7 mouse cellular contexts compared by ENCODE assay signal in the genomic region with DNA sequence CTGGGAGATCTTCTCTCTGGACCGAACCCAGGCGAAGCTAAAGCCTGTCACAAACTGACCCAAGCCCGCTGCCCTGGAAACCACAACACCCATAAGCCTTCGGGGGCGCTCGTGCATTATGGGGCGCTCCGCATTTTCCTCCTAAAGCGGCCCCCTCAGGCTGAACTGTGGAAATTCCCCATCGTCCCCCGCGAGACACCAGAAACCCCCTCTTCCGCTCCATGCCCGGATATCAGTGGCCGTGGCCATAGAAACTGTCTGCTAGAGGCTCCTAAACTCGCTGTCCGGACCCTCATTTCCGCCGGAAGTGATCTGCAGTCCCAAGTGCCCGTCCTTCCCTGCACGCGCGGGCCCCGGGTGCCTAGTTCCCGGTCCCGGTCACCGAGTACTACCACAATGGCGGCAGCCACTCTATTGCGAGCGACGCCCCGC. TPM values are rescaled to one million over a fixed set of nuclear protein-coding genes. Genes with fewer than 3 reads are reported as not detected.
A peak's percentile ranks its signal among the peaks of the same experiment; 100 is the strongest.
DNase-seq lines count a peak whose midpoint lies in the region; ATAC-seq lines count a peak whose summit lies in the region.

A gene (plus strand): TSS at position 310 of the 432 bp plus-strand sequence.

- no peaks in the 10 kb centered on the region for H3K27me3 ChIP-seq in intestine, embryonic 16.5 days (replicated peaks; ENCODE audit: control insufficient read depth, insufficient read depth, low read length)
- H3K27me3 ChIP-seq in midbrain, embryonic 11.5 days (ENCODE audit: control insufficient read depth, insufficient read depth, low read length), result no peaks in the 10 kb centered on the region

- H3K9me3 ChIP-seq in intestine, embryonic 16.5 days (ENCODE audit: control insufficient read depth, low read length), result no peaks in the 10 kb centered on the region
- no peaks in the 10 kb centered on the region for H3K9me3 ChIP-seq in midbrain, embryonic 11.5 days (ENCODE audit: control insufficient read depth, low read length)

- ATAC-seq in intestine, embryonic 16.5 days, result peak; percentile 91
- ATAC-seq in midbrain, embryonic 11.5 days (ENCODE audit: low FRiP score), result peak; percentile 94

- intact Hi-C loops in gastrocnemius, postnatal 36 days (cut with DNase I), result no loop called here
- intact Hi-C loops in left cerebral cortex, postnatal 36 days (cut with DNase I), result loop anchor here (1.0 to 5.0 kb wide), 2 partner anchors 15 to 80 kb away; a partner anchor contains a TSS

- H3K4me2 ChIP-seq in intestine, embryonic 16.5 days (ENCODE audit: low read depth, low read length), result peak within 1 kb of the TSS; percentile 77
- peak within 1 kb of the TSS; percentile 93 for H3K4me2 ChIP-seq in midbrain, embryonic 11.5 days

- peak within 1 kb of the TSS; percentile 83 for H3K27ac ChIP-seq in intestine, embryonic 16.5 days (ENCODE audit: low read length)
- no peak within 1 kb of the TSS; the same call in 1 of the 2 replicates for H3K27ac ChIP-seq in midbrain, embryonic 11.5 days (ENCODE audit: low read depth, low read length)

- peak within 1 kb of the TSS; percentile 82 for H3K9ac ChIP-seq in intestine, embryonic 16.5 days (ENCODE audit: low read depth, low read length)
- H3K9ac ChIP-seq in midbrain, embryonic 11.5 days (ENCODE audit: low read length), result peak within 1 kb of the TSS; percentile 74

- H3K4me1 ChIP-seq in intestine, embryonic 16.5 days (ENCODE audit: control insufficient read depth, insufficient read depth, low read length), result peaks cover 10% of the 10 kb centered on the region
- peaks cover 6% of the 10 kb centered on the region; the same call in 1 of the 2 replicates for H3K4me1 ChIP-seq in midbrain, embryonic 11.5 days (ENCODE audit: control insufficient read depth, insufficient read depth, low read length)

- peak; percentile 85 to 87 for DNase-seq in adrenal gland, adult 18-20 months (ENCODE audit: low spot score in 2 of 2)
- peak; percentile 98 for DNase-seq in embryo, embryonic 11 days
- peak; percentile 85 to 92 for DNase-seq in gastrocnemius, postnatal 36 days
- DNase-seq in left cerebral cortex, postnatal 36 days (ENCODE audit: low spot score in 2 of 2), result peak; percentile 97 to 98
- DNase-seq in midbrain, embryonic 11.5 days (ENCODE audit: low spot score, missing footprints), result peak; percentile 99
- peak; percentile 96 for DNase-seq in skeletal muscle tissue, adult 2 months (ENCODE audit: low read depth, low spot score)

- under 1% methylated on average over 32 of the region's 32 CpGs for WGBS in intestine, embryonic 16.5 days
- WGBS in midbrain, embryonic 11.5 days, result 0% methylated on average over 32 of the region's 32 CpGs

- H3K36me3 ChIP-seq in intestine, embryonic 16.5 days (ENCODE audit: control insufficient read depth, insufficient read depth, low read length), result no peaks in the 10 kb centered on the region
- H3K36me3 ChIP-seq in midbrain, embryonic 11.5 days (ENCODE audit: control insufficient read depth, insufficient read depth, low read length), result no peaks in the 10 kb centered on the region; the same call in 1 of the 2 replicates

- H3K4me3 ChIP-seq in intestine, embryonic 16.5 days (ENCODE audit: low read length), result peak within 1 kb of the TSS; percentile 74
- H3K4me3 ChIP-seq in midbrain, embryonic 11.5 days (ENCODE audit: low read depth, low read length), result peak within 1 kb of the TSS; percentile 64

RNA-seq across cellular contexts. Expression of the gene that starts here (rescaled TPM):
- total RNA-seq in adrenal gland, adult 18-20 months (2021), result 100 to 1,000 TPM; 221 to 235 TPM
- 100 to 1,000 TPM; 122 to 145 TPM for total RNA-seq in gastrocnemius, postnatal 36 days (2021)
- 229 and 244 TPM in 2 replicates for polyA plus RNA-seq in intestine, embryonic 16.5 days (2015; fragmentation: Nextera tagmentation; extraction: Ambion mirVana)
- 10 to 100 TPM; 77.2 to 81.6 TPM for total RNA-seq in left cerebral cortex, postnatal 36 days (2021)
- polyA plus RNA-seq in midbrain, embryonic 11.5 days (2014; fragmentation: Nextera tagmentation; extraction: Ambion mirVana), result 133 and 146 TPM in 2 replicates
